Mouse (Mus musculus) neural tube, embryonic 12.5 days (tissue): ENCODE measurements at regions not wholly inside any gene's neighbourhood (a gene's known extent, or its start where the extent isn't known, plus 50 kb on each side); places are given as distances from the start of the nearest gene placed in this dataset.

ENCODE experiments used
- ATAC-seq: fragments of 200-750 bp; cut with Nextera tagmentation; 2 replicates; pipeline ENCODE4 v1.8.0; 2017; ENCODE audit warnings: low read depth, mild to moderate bottlenecking, moderate TSS enrichment, moderate library complexity; ENCODE audit not compliant: low FRiP score
- H3K27ac ChIP-seq: fragments of 300-500 bp; sonication (generic); 2 replicates; pipeline ENCODE4 v1.5.1; 2016
- H3K27me3 ChIP-seq: fragments of 300-500 bp; sonication (generic); replicated peaks from 2 replicates; pipeline ENCODE4 v1.6.1; 2016; ENCODE audit warnings: mild to moderate bottlenecking
- H3K36me3 ChIP-seq: fragments of 300-500 bp; sonication (generic); 2 replicates; pipeline ENCODE4 v1.6.1; 2016; ENCODE audit warnings: mild to moderate bottlenecking
- H3K4me1 ChIP-seq: fragments of 300-500 bp; sonication (generic); 2 replicates; pipeline ENCODE4 v1.6.1; 2016
- H3K4me2 ChIP-seq: fragments of 300-500 bp; sonication (generic); replicated peaks from 2 replicates; pipeline ENCODE4 v1.6.1; 2016; ENCODE audit warnings: mild to moderate bottlenecking
- H3K4me3 ChIP-seq: fragments of 300-500 bp; sonication (generic); 2 replicates; pipeline ENCODE4 v1.5.1; 2016
- H3K9ac ChIP-seq: fragments of 300-500 bp; sonication (generic); 2 replicates; pipeline ENCODE4 v1.6.1; 2016; ENCODE audit warnings: mild to moderate bottlenecking
- H3K9me3 ChIP-seq: fragments of 300-500 bp; sonication (generic); 2 replicates; pipeline ENCODE4 v1.6.1; 2016; ENCODE audit warnings: mild to moderate bottlenecking
- WGBS: fragments of 180-500 bp; shearing (Covaris S2); methylation state at CpG from one replicate; pipeline ENCODE4 v1.1.7; 2016; 5-methylcytosine and 5-hydroxymethylcytosine counted together

GRCm38 (mm10) chr4:21222631-21223030 is 463.1 kb downstream of the Prdm13 start:
- Histone ChIP-seq H3K4me1 (no peaks in the 10 kb centered on the region), H3K9ac (no peak overlapping the region), H3K27ac (no peak overlapping the region), H3K9me3 (no peaks in the 10 kb centered on the region), H3K4me2 (no peak overlapping the region), H3K27me3 (no peaks in the 10 kb centered on the region), H3K36me3 (no peaks in the 10 kb centered on the region), H3K4me3 (no peak overlapping the region)
- WGBS, result 54% methylated on average over 4 of the region's 4 CpGs
- ATAC-seq, result peak; percentile 87

- Histone ChIP-seq H3K9ac (no peak overlapping the region), H3K36me3 (no peaks in the 10 kb centered on the region), H3K27ac (no peak overlapping the region), H3K4me2 (no peak overlapping the region), H3K27me3 (no peaks in the 10 kb centered on the region), H3K4me3 (no peak overlapping the region), H3K4me1 (no peaks in the 10 kb centered on the region), H3K9me3 (no peaks in the 10 kb centered on the region)
- no peak for ATAC-seq
- 93% methylated on average over 4 of the region's 4 CpGs for WGBS
These were observed 478.1 kb downstream of the Prdm13 start for GRCm38 (mm10) chr4:21207617-21208016.

- Histone ChIP-seq H3K4me2 (no peak overlapping the region), H3K4me3 (no peak overlapping the region), H3K27me3 (no peaks in the 10 kb centered on the region), H3K9ac (no peak overlapping the region), H3K36me3 (no peaks in the 10 kb centered on the region), H3K4me1 (no peaks in the 10 kb centered on the region), H3K27ac (no peak overlapping the region), H3K9me3 (no peaks in the 10 kb centered on the region)
- WGBS, result 95% methylated on average over 1 of the region's 1 CpGs
- ATAC-seq, result no peak
These were observed 490.1 kb downstream of the Prdm13 start for GRCm38 (mm10) chr4:21195620-21196019.

GRCm38 (mm10) chr4:21173789-21174188 is 512.0 kb downstream of the Prdm13 start:
- Histone ChIP-seq H3K9me3 (no peaks in the 10 kb centered on the region), H3K4me1 (no peaks in the 10 kb centered on the region), H3K36me3 (no peaks in the 10 kb centered on the region), H3K4me2 (no peak overlapping the region), H3K27ac (no peak overlapping the region), H3K9ac (no peak overlapping the region), H3K27me3 (no peaks in the 10 kb centered on the region), H3K4me3 (no peak overlapping the region)
- 80% methylated on average over 6 of the region's 6 CpGs for WGBS
- no peak for ATAC-seq

- Histone ChIP-seq H3K27me3 (no peaks in the 10 kb centered on the region), H3K27ac (no peak overlapping the region), H3K9me3 (no peaks in the 10 kb centered on the region), H3K36me3 (no peaks in the 10 kb centered on the region), H3K4me2 (no peak overlapping the region), H3K9ac (no peak overlapping the region), H3K4me3 (no peak overlapping the region), H3K4me1 (no peaks in the 10 kb centered on the region)
- ATAC-seq, result no peak
- 78% methylated on average over 1 of the region's 1 CpGs for WGBS
These were observed 512.7 kb downstream of the Prdm13 start for GRCm38 (mm10) chr4:21173019-21173418.

GRCm38 (mm10) chr4:21170734-21171133 is 515.0 kb downstream of the Prdm13 start:
- ATAC-seq, result no peak
- Histone ChIP-seq H3K27ac (no peak overlapping the region), H3K9ac (no peak overlapping the region), H3K4me1 (no peaks in the 10 kb centered on the region), H3K27me3 (no peaks in the 10 kb centered on the region), H3K4me2 (no peak overlapping the region), H3K9me3 (no peaks in the 10 kb centered on the region), H3K4me3 (no peak overlapping the region), H3K36me3 (no peaks in the 10 kb centered on the region)
- 88% methylated on average over 3 of the region's 3 CpGs for WGBS

GRCm38 (mm10) chr4:21162124-21162523 is 523.6 kb downstream of the Prdm13 start:
- no peak for ATAC-seq
- no peaks in the 10 kb centered on the region for H3K27me3 ChIP-seq
- no peak overlapping the region for H3K4me2 ChIP-seq
- no peaks in the 10 kb centered on the region for H3K9me3 ChIP-seq
- H3K4me1 ChIP-seq, result no peaks in the 10 kb centered on the region
- no peak overlapping the region for H3K27ac ChIP-seq
- no peak overlapping the region for H3K4me3 ChIP-seq
- H3K36me3 ChIP-seq, result no peaks in the 10 kb centered on the region
- H3K9ac ChIP-seq, result no peak overlapping the region

- Histone ChIP-seq H3K9me3 (no peaks in the 10 kb centered on the region), H3K27ac (no peak overlapping the region), H3K4me1 (no peaks in the 10 kb centered on the region), H3K27me3 (no peaks in the 10 kb centered on the region), H3K4me2 (no peak overlapping the region), H3K4me3 (no peak overlapping the region), H3K9ac (no peak overlapping the region), H3K36me3 (no peaks in the 10 kb centered on the region)
- 86% methylated on average over 1 of the region's 1 CpGs for WGBS
- ATAC-seq, result no peak
These were observed 559.9 kb downstream of the Prdm13 start for GRCm38 (mm10) chr4:21125892-21126291.

- Histone ChIP-seq H3K9me3 (no peaks in the 10 kb centered on the region), H3K4me3 (no peak overlapping the region), H3K4me1 (no peaks in the 10 kb centered on the region), H3K27me3 (no peaks in the 10 kb centered on the region), H3K9ac (no peak overlapping the region), H3K4me2 (no peak overlapping the region), H3K36me3 (no peaks in the 10 kb centered on the region), H3K27ac (no peak overlapping the region)
- WGBS, result 35% methylated on average over 1 of the region's 1 CpGs
- peak; percentile 90 for ATAC-seq
These were observed 590.0 kb downstream of the Prdm13 start for GRCm38 (mm10) chr4:21095741-21096140.

- no peak overlapping the region for H3K4me2 ChIP-seq
- ATAC-seq, result no peak
- H3K9ac ChIP-seq, result no peak overlapping the region
- WGBS, result 88% methylated on average over 3 of the region's 3 CpGs
- H3K27ac ChIP-seq, result no peak overlapping the region
- H3K36me3 ChIP-seq, result no peaks in the 10 kb centered on the region
- no peaks in the 10 kb centered on the region for H3K27me3 ChIP-seq
- H3K4me3 ChIP-seq, result no peak overlapping the region
- no peaks in the 10 kb centered on the region for H3K4me1 ChIP-seq
- H3K9me3 ChIP-seq, result no peaks in the 10 kb centered on the region
These were observed 615.5 kb downstream of the Prdm13 start for GRCm38 (mm10) chr4:21070198-21070785.
